Mouse (Mus musculus) testis, adult 2 months (tissue): Measurements from ENCODE around the gene Capg.

Experiments
- CTCF ChIP-seq: fragments of 200-500 bp; IDR thresholded peaks from 2 replicates; pipeline ENCODE4 v1.5.1; 2012; ENCODE audit warnings: low read depth, mild to moderate bottlenecking, inconsistent platforms, low read length, moderate library complexity; ENCODE audit not compliant: control insufficient read depth, insufficient read depth, insufficient replicate concordance
- POLR2A ChIP-seq: fragments of 200-500 bp; IDR thresholded peaks from 2 replicates; pipeline ENCODE4 v1.6.1; 2012; ENCODE audit warnings: low read depth, mild to moderate bottlenecking, inconsistent platforms, low read length, moderate library complexity; ENCODE audit not compliant: control insufficient read depth

DNA sequence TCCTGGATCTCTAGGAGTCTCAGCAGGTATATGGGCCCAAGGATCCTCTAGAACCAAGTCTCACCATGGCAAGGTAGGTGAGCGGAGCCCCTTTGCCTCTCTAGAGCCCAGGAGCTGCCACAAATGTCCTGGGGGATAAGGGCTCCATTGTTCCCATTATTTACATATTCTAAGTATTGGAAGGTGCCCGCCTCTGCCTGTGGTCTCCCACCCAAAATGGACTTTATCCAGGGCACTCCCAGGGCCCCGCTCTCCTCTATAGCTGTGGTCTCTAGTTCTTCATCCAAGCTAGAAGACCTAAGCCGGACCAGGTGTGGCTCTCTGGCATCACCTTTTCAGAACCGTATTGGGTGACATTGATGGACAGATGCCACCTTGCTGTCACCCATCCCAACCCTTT, 22.6 kb upstream of the Capg start, which contains the start of gene Sh2d6:
- TF ChIP-seq CTCF = no peak
- no peak for TF ChIP-seq POLR2A
